Mouse (Mus musculus) splenic B cell, adult 2 months (primary cell): Measurements from ENCODE around the gene Gm11939.

Experiments used
- DNase-seq: peaks from one replicate; pipeline ENCODE4 v3.0.0-alpha.2; 2011; ENCODE audit warnings: low read depth, low spot score
- H3K27me3 ChIP-seq: 2 replicates; pipeline ENCODE4 v1.6.1; 2012; ENCODE audit warnings: mild to moderate bottlenecking, low read length, moderate library complexity, mixed read lengths; ENCODE audit not compliant: control insufficient read depth, poor library complexity, insufficient read depth, severe bottlenecking
- H3K36me3 ChIP-seq: 2 replicates; pipeline ENCODE4 v1.6.1; 2012; ENCODE audit warnings: mild to moderate bottlenecking, low read length, moderate library complexity, mixed read lengths; ENCODE audit not compliant: control insufficient read depth, poor library complexity, insufficient read depth, severe bottlenecking

Gm11939 gene

GRCm38 (mm10) chr11:99556195-99556594 is 3.1 kb downstream of the Gm11939 start:
- H3K36me3 ChIP-seq: no peaks in the 10 kb centered on the region
- DNase-seq: no peak
- H3K27me3 ChIP-seq: no peaks in the 10 kb centered on the region

GRCm38 (mm10) chr11:99550765-99551164 is 8.5 kb downstream of the Gm11939 start, which contains the start of gene Krtap3-3:
TSS of gene Krtap3-3 (minus strand) at chr11:99550865.
- no peaks in the 10 kb centered on the region for H3K36me3 ChIP-seq
- H3K27me3 ChIP-seq: no peaks in the 10 kb centered on the region
- DNase-seq: no peak

DNA sequence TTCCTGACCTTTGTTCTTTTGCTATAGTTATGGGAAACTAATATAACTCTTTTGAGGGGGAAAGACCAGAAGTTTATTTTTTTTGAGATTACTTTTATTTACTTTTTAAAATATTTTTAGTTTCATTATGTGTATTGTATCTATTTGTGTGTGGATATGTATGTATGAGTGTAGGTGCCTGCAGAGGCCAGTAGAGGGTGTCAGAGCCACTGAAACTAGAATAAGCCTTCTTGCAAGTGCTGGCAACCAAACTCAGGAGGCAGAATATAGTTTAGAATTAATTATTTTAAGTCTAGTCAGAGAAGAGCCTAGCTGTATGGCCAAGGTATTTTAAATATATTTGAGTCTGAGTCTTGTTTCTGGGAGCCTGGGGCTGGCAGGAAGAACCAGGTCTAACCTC is 11.4 kb downstream of the Gm11939 start:
- Histone ChIP-seq H3K36me3 (no peaks in the 10 kb centered on the region), H3K27me3 (no peaks in the 10 kb centered on the region)
- no peak for DNase-seq

- Histone ChIP-seq H3K36me3 (no peaks in the 10 kb centered on the region), H3K27me3 (no peaks in the 10 kb centered on the region)
- DNase-seq: no peak
These were observed 19.5 kb downstream of the Gm11939 start for GRCm38 (mm10) chr11:99539721-99540120.

DNA sequence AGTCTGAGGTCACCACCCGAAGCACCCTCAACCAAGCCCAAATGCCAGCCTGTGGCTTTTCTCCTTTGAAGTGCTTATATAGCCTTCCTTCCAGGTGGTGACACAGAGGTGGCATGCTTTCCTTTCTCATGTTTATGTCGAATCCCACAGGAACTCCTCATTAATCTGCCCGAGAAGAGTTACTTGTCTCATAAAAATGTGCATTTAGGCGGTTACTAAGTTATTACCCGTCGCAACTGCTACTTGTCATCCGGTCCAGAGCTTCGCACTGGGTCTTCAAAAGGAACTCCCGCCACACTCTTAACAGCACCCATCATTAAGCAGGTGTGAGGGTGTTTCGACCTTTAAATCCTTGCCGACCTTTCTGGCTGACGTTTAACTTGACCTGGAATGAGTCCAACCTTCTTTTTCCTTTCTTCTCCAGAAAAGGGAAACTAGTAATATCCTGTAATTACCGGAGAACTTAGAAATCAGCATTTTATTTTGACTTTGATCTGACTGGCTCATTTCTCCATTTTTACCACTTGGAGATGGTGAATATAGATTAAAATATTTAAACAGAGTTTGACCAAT is 37.9 kb downstream of the Gm11939 start, which contains the start of gene Krt39:
Krt39 (minus strand) TSS at position 51 of the 573 bp plus-strand sequence.
- no peak for DNase-seq

DNA sequence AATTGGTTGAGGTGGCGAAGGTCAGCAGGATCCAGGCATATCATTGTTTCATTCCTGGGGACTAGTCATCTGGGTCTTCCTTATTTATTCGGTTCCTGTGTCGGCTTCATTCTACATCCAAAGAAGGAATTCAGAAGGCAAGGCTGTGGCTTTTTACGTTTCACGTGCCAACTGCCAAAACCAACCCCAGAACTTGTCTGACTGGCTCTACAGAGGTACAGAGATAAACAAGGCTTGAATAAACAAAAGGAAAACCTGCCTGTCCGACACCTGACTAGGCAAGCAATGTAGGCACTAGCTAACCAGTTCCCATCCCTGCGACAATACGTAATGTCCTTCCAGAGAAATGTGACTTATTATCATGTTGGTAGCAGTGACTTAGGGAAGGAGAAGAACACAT is 45.2 kb downstream of the Gm11939 start:
- H3K36me3 ChIP-seq: no peaks in the 10 kb centered on the region
- no peak for DNase-seq
- no peaks in the 10 kb centered on the region for H3K27me3 ChIP-seq

More for the DNA sequence above, 37.9 kb downstream of the Gm11939 start, which contains the start of gene Krt39:
- Histone ChIP-seq H3K27me3 (no peaks in the 10 kb centered on the region), H3K36me3 (no peaks in the 10 kb centered on the region)
